In genomic region chr5:27841701-27842295, GRCm38 (mm10) we compare ENCODE assay signal across 9 mouse cellular contexts. TPM values are rescaled to one million over a fixed set of nuclear protein-coding genes. Genes with fewer than 3 reads are reported as not detected.
DNase-seq lines count a peak whose midpoint lies in the region; ATAC-seq and TF ChIP-seq lines count a peak whose summit lies in the region.
"Had no signal": no experiment of that assay in that cellular context is flagged by ENCODE, and none has a peak within 500 bp of the region (broad histone marks: within the 10 kb centered on the region; RNA-seq: fewer than 3 reads in every experiment).

Gene Htr5a (plus strand): TSS chr5:27842149.

- intact Hi-C loops in heart, postnatal 25 days (cut with DNase I): no loop called here

- 5% methylated on average over 25 of the region's 25 CpGs for WGBS in heart, embryonic 10.5 days
- WGBS in forebrain, embryonic 16.5 days: 3% methylated on average over 25 of the region's 25 CpGs
- 6% methylated on average over 25 of the region's 25 CpGs for WGBS in kidney, postnatal 0 days
- 5% methylated on average over 25 of the region's 25 CpGs for WGBS in limb, embryonic 15.5 days
- 4% methylated on average over 25 of the region's 25 CpGs for WGBS in stomach, embryonic 14.5 days

- peak within 1 kb of the TSS; percentile 40 for H3K4me3 ChIP-seq in heart, embryonic 10.5 days
- peak within 1 kb of the TSS; percentile 43 for H3K4me3 ChIP-seq in forebrain, embryonic 16.5 days (replicated peaks; ENCODE audit: low read length)
- H3K4me3 ChIP-seq in kidney, postnatal 0 days (replicated peaks; ENCODE audit: low read depth, low read length): no peak within 1 kb of the TSS
- no peak within 1 kb of the TSS for H3K4me3 ChIP-seq in limb, embryonic 15.5 days
- H3K4me3 ChIP-seq in stomach, embryonic 14.5 days (ENCODE audit: low read depth, low read length): no peak within 1 kb of the TSS

- DNase-seq in heart, embryonic 10.5 days (ENCODE audit: low spot score): peak; percentile 78
- DNase-seq in heart, postnatal 25 days (ENCODE audit: low spot score): no peak
- peak; percentile 16 to 31 for DNase-seq in cerebellum, adult 18-20 months
- peak; percentile 77 for DNase-seq in kidney, postnatal 0 days (ENCODE audit: low spot score)
- no peak for DNase-seq in gastrocnemius, adult 18-20 months (ENCODE audit: low spot score)

- TF ChIP-seq CTCF in kidney, postnatal 0 days (IDR thresholded peaks at IDR 0.05; ENCODE audit: low read depth): no peak

- H3K36me3 ChIP-seq in heart, embryonic 10.5 days: no peaks in the 10 kb centered on the region
- H3K36me3 ChIP-seq in forebrain, embryonic 16.5 days (ENCODE audit: control insufficient read depth, insufficient read depth): no peaks in the 10 kb centered on the region
- no peaks in the 10 kb centered on the region for H3K36me3 ChIP-seq in kidney, postnatal 0 days (ENCODE audit: insufficient read depth, low read length)
- H3K36me3 ChIP-seq in limb, embryonic 15.5 days: no peaks in the 10 kb centered on the region
- no peaks in the 10 kb centered on the region for H3K36me3 ChIP-seq in stomach, embryonic 14.5 days (ENCODE audit: control insufficient read depth, insufficient read depth, low read length)

- H3K4me1 ChIP-seq in heart, embryonic 10.5 days: peaks cover 3% of the 10 kb centered on the region; the same call in 1 of the 2 replicates
- peaks cover 3% of the 10 kb centered on the region; the same call in 1 of the 2 replicates for H3K4me1 ChIP-seq in forebrain, embryonic 16.5 days (replicated peaks; ENCODE audit: control insufficient read depth, insufficient read depth, low read length)
- H3K4me1 ChIP-seq in kidney, postnatal 0 days (replicated peaks; ENCODE audit: insufficient read depth, low read length): no peaks in the 10 kb centered on the region
- no peaks in the 10 kb centered on the region for H3K4me1 ChIP-seq in limb, embryonic 15.5 days
- H3K4me1 ChIP-seq in stomach, embryonic 14.5 days (ENCODE audit: control insufficient read depth, insufficient read depth, low read length): no peaks in the 10 kb centered on the region

- ATAC-seq in forebrain, embryonic 16.5 days: peak; percentile 92
- ATAC-seq in kidney, postnatal 0 days (replicated peaks; ENCODE audit: low FRiP score, low read depth): 0 out of 2 replicates have a peak, but pooled peaks have one; percentile 46
- ATAC-seq in limb, embryonic 15.5 days (ENCODE audit: insufficient number of reproducible peaks, low FRiP score, low TSS enrichment, low read depth): 0 out of 2 replicates have a peak, but pooled peaks have one; percentile 24
- peak; percentile 74; the same call in 1 of the 2 replicates for ATAC-seq in stomach, embryonic 14.5 days (ENCODE audit: insufficient number of reproducible peaks, insufficient read depth, low FRiP score, low read depth)

- no peaks in the 10 kb centered on the region for H3K9me3 ChIP-seq in heart, embryonic 10.5 days
- no peaks in the 10 kb centered on the region for H3K9me3 ChIP-seq in forebrain, embryonic 16.5 days (ENCODE audit: control insufficient read depth, low read length)
- no peaks in the 10 kb centered on the region for H3K9me3 ChIP-seq in kidney, postnatal 0 days (replicated peaks; ENCODE audit: low read length)
- no peaks in the 10 kb centered on the region for H3K9me3 ChIP-seq in limb, embryonic 15.5 days
- H3K9me3 ChIP-seq in stomach, embryonic 14.5 days (ENCODE audit: control insufficient read depth, low read depth, low read length): no peaks in the 10 kb centered on the region

- H3K27ac ChIP-seq in heart, embryonic 10.5 days: no peak within 1 kb of the TSS
- H3K27ac ChIP-seq in forebrain, embryonic 16.5 days (ENCODE audit: low read length): no peak within 1 kb of the TSS
- H3K27ac ChIP-seq in kidney, postnatal 0 days: no peak within 1 kb of the TSS
- no peak within 1 kb of the TSS for H3K27ac ChIP-seq in limb, embryonic 15.5 days
- H3K27ac ChIP-seq in stomach, embryonic 14.5 days (ENCODE audit: low read length): no peak within 1 kb of the TSS

- peak within 1 kb of the TSS; percentile 65 for H3K4me2 ChIP-seq in forebrain, embryonic 16.5 days (ENCODE audit: low read length)
- H3K4me2 ChIP-seq in kidney, postnatal 0 days (ENCODE audit: low read length): no peak within 1 kb of the TSS
- H3K4me2 ChIP-seq in limb, embryonic 15.5 days: peak within 1 kb of the TSS; percentile 19; the same call in 1 of the 2 replicates
- H3K4me2 ChIP-seq in stomach, embryonic 14.5 days (replicated peaks; ENCODE audit: low read depth, low read length): peak within 1 kb of the TSS; percentile 18; the same call in 1 of the 2 replicates

- peak within 1 kb of the TSS; percentile 52 for H3K9ac ChIP-seq in forebrain, embryonic 16.5 days (replicated peaks; ENCODE audit: low read depth, low read length)
- no peak within 1 kb of the TSS for H3K9ac ChIP-seq in kidney, postnatal 0 days (ENCODE audit: low read depth, low read length)
- H3K9ac ChIP-seq in limb, embryonic 15.5 days: no peak within 1 kb of the TSS
- no peak within 1 kb of the TSS for H3K9ac ChIP-seq in stomach, embryonic 14.5 days (replicated peaks; ENCODE audit: low read depth, low read length)

- peaks cover 31% of the 10 kb centered on the region for H3K27me3 ChIP-seq in heart, embryonic 10.5 days (ENCODE audit: insufficient read depth, poor library complexity, severe bottlenecking)
- no peaks in the 10 kb centered on the region; the same call in 1 of the 2 replicates for H3K27me3 ChIP-seq in forebrain, embryonic 16.5 days (replicated peaks; ENCODE audit: control insufficient read depth, insufficient read depth, low read length)
- no peaks in the 10 kb centered on the region for H3K27me3 ChIP-seq in kidney, postnatal 0 days (ENCODE audit: insufficient read depth, low read length)
- H3K27me3 ChIP-seq in limb, embryonic 15.5 days: peaks cover 27% of the 10 kb centered on the region
- H3K27me3 ChIP-seq in stomach, embryonic 14.5 days (ENCODE audit: control insufficient read depth, insufficient read depth, low read length): peaks cover 10% of the 10 kb centered on the region; the same call in 1 of the 2 replicates

RNA-seq across cellular contexts. Expression of gene Htr5a, which starts in this region (rescaled TPM):
- not detected in 2 replicates for polyA plus RNA-seq in heart, embryonic 10.5 days (2016; fragmentation: Nextera tagmentation; extraction: Ambion mirVana)
- not detected for total RNA-seq in heart, postnatal 25 days (2021)
- 0.61 and 1.2 TPM in 2 replicates for polyA plus RNA-seq in forebrain, embryonic 16.5 days (2015; fragmentation: Nextera tagmentation; extraction: Ambion mirVana)
- not detected in 2 replicates for polyA plus RNA-seq in kidney, postnatal 0 days (2015; fragmentation: Nextera tagmentation; extraction: Ambion mirVana)
- not detected in 2 replicates for polyA plus RNA-seq in limb, embryonic 15.5 days (2015; fragmentation: Nextera tagmentation; extraction: Ambion mirVana)
- 0.04 TPM in 1 of 2 replicates, not detected in the other for polyA plus RNA-seq in stomach, embryonic 14.5 days (2014; fragmentation: Nextera tagmentation; extraction: Ambion mirVana)
- not detected for total RNA-seq in gastrocnemius, adult 18-20 months (2021)
- total RNA-seq: hematopoietic stem cell, adult 5-6 weeks had no signal

Comparison
In these comparisons a context has a peak if more than half of its experiments do, and no peak if none do; other contexts are left out.
1. Peak in DNase-seq and H3K4me3 ChIP-seq in heart, embryonic 10.5 days; RNA of the gene not detected or under 1 TPM.
2. Peak in DNase-seq and ATAC-seq in kidney, postnatal 0 days; RNA of the gene not detected or under 1 TPM.
3. Peak in ATAC-seq and H3K4me2 ChIP-seq in limb, embryonic 15.5 days; RNA of the gene not detected or under 1 TPM.
4. Peak in ATAC-seq and H3K4me2 ChIP-seq in stomach, embryonic 14.5 days; RNA of the gene not detected or under 1 TPM.
5. DNase-seq: peak in cerebellum, adult 18-20 months (2 of 2); none in heart, postnatal 25 days (single experiment) and gastrocnemius, adult 18-20 months (single experiment).
6. ATAC-seq: peak in every context shown above with its lines; median percentile 92 in forebrain, embryonic 16.5 days; 74 in stomach, embryonic 14.5 days; 46 in kidney, postnatal 0 days; 24 in limb, embryonic 15.5 days.